Mouse (Mus musculus) lung, postnatal 0 days (tissue): ENCODE measurements around the gene Dnal4.

Experiments
- CTCF ChIP-seq: IDR thresholded peaks from 2 replicates; pipeline ENCODE4 v1.5.1; 2016; ENCODE audit warnings: antibody characterized with exemption, mild to moderate bottlenecking
- EP300 ChIP-seq: IDR thresholded peaks from 2 replicates; pipeline ENCODE4 v1.6.1; 2016; ENCODE audit warnings: antibody characterized with exemption, mild to moderate bottlenecking, control low read depth

GRCm38 (mm10) chr15:79791502-79791901 lies 13.9 kb upstream of the Dnal4 start:
- peak; percentile 45 for TF ChIP-seq CTCF
- TF ChIP-seq EP300 = no peak
